Mouse (Mus musculus) forebrain, embryonic 10.5 days (tissue): ENCODE data around the gene Spink4. TPM values are rescaled to one million over a fixed set of nuclear protein-coding genes. Genes with fewer than 3 reads are reported as not detected.
A peak's percentile ranks its signal among the peaks of the same experiment; 100 is the strongest.

Experiments
- DNase-seq: peaks from one replicate; pipeline ENCODE4 v3.0.0-alpha.2; 2017; ENCODE audit warnings: low spot score; ENCODE audit errors: extremely low spot score
- H3K27ac ChIP-seq: fragments of 300-500 bp; sonication (generic); 2 replicates; pipeline ENCODE4 v1.5.1; 2016; ENCODE audit warnings: mild to moderate bottlenecking
- H3K27me3 ChIP-seq: fragments of 300-500 bp; sonication (generic); 2 replicates; pipeline ENCODE4 v1.6.1; 2016; ENCODE audit warnings: mild to moderate bottlenecking; ENCODE audit not compliant: poor library complexity, severe bottlenecking
- H3K36me3 ChIP-seq: fragments of 300-500 bp; sonication (generic); replicated peaks from 2 replicates; pipeline ENCODE4 v1.6.1; 2016; ENCODE audit warnings: mild to moderate bottlenecking, moderate library complexity
- H3K4me1 ChIP-seq: fragments of 300-500 bp; sonication (generic); 2 replicates; pipeline ENCODE4 v1.6.1; 2016
- H3K4me3 ChIP-seq: fragments of 300-500 bp; sonication (generic); 2 replicates; pipeline ENCODE4 v1.5.1; 2016; ENCODE audit warnings: mild to moderate bottlenecking, moderate library complexity
- H3K9me3 ChIP-seq: fragments of 300-500 bp; sonication (generic); 2 replicates; pipeline ENCODE4 v1.6.1; 2016; ENCODE audit warnings: mild to moderate bottlenecking, moderate library complexity
- WGBS: fragments of 180-500 bp; shearing (Covaris S2); methylation state at CpG from one replicate; pipeline ENCODE4 v1.1.7; 2016; 5-methylcytosine and 5-hydroxymethylcytosine counted together
- polyA plus RNA-seq: library from polyadenylated mRNA; unstranded; fragments of >200 nt; fragmentation: Nextera tagmentation; extraction: Ambion mirVana; gene quantifications from 2 replicates; pipeline ENCODE4 v1.2.1, GENCODE M21; 2016

The Spink4 gene
- polyA plus RNA-seq, 1 experiment from 2014 or later: not detected

GRCm38 (mm10) chr4:40947565-40948159 is 27.8 kb downstream of the Spink4 start:
- no peaks in the 10 kb centered on the region for H3K27me3 ChIP-seq
- under 1% methylated on average over 40 of the region's 40 CpGs for WGBS
- peak overlapping the region; percentile 91 for H3K4me3 ChIP-seq
- no peaks in the 10 kb centered on the region for H3K9me3 ChIP-seq
- H3K4me1 ChIP-seq: peaks cover 24% of the 10 kb centered on the region
- peak overlapping the region; percentile 93 for H3K27ac ChIP-seq
- peaks cover 64% of the 10 kb centered on the region for H3K36me3 ChIP-seq
- no peak for DNase-seq

DNA sequence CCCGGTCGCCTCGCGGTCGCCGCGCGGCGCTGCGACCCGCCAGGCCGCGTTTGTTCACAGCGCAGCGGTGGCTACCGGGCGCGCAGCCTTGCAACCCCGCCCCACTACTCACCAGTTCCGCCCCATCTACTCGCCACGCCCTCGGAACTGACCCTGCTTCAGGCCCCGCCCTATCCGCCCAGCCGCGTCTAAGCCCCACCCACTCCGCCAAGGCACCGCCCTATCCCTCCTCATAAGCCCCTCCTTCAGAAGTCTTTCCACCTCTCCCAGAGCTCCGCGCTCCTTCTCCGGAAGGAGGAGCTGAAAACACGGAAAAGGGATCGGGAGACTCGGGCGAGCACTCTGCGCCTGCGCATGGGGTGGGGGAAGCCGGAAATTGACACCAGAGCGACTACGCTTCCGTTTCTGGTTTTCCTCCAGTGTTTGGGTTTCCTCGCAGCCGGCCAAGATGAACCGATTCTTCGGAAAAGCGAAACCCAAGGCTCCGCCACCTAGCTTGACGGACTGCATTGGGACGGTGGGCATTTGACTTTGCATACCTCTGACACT is 28.4 kb downstream of the Spink4 start, which contains the start of the genes Bag1 and Chmp5:
TSS of gene Bag1 (minus strand) at position 135 of the 549 bp plus-strand sequence.
TSS of gene Chmp5 (plus strand) at position 248 of the 549 bp plus-strand sequence.
- H3K27me3 ChIP-seq: no peaks in the 10 kb centered on the region
- peak; percentile 100 for DNase-seq
- H3K4me1 ChIP-seq: peaks cover 24% of the 10 kb centered on the region
- peak within 1 kb of the TSS; percentile 93 for H3K27ac ChIP-seq
- H3K9me3 ChIP-seq: no peaks in the 10 kb centered on the region
- peaks cover 64% of the 10 kb centered on the region for H3K36me3 ChIP-seq
- WGBS: under 1% methylated on average over 50 of the region's 50 CpGs
- H3K4me3 ChIP-seq: peak within 1 kb of the TSS; percentile 91

DNA sequence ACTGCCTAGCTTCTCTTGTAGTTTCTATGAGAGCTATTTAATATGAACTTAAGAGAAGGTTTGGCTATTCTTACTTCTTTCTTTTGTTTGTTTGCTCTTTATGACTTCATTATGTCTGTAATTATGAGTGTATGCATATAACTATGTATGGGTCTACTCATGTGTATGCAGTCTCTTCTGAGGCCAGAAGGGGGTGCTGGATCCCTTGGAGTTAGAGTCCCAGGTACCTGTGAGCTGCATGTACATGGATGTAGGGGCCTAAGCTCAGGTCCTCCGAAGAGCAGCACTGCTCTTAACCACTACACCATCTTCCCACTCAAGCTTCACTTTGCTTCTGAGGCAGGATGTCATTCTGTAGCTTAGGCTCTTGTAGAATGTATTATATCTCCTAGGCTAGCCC is 33.7 kb downstream of the Spink4 start:
- no peaks in the 10 kb centered on the region for H3K9me3 ChIP-seq
- H3K36me3 ChIP-seq: peaks cover 83% of the 10 kb centered on the region
- H3K4me1 ChIP-seq: peaks cover 10% of the 10 kb centered on the region
- no peak for DNase-seq
- WGBS: 97% methylated on average over 1 of the region's 1 CpGs
- no peaks in the 10 kb centered on the region for H3K27me3 ChIP-seq
- no peak overlapping the region for H3K4me3 ChIP-seq
- H3K27ac ChIP-seq: no peak overlapping the region

GRCm38 (mm10) chr4:40955942-40956341 is 36.1 kb downstream of the Spink4 start:
- Histone ChIP-seq H3K36me3 (peaks cover 97% of the 10 kb centered on the region), H3K4me3 (no peak overlapping the region), H3K27ac (no peak overlapping the region), H3K4me1 (no peaks in the 10 kb centered on the region), H3K9me3 (no peaks in the 10 kb centered on the region), H3K27me3 (no peaks in the 10 kb centered on the region)
- no peak for DNase-seq
- 91% methylated on average over 6 of the region's 6 CpGs for WGBS

GRCm38 (mm10) chr4:40963536-40963935 is 43.7 kb downstream of the Spink4 start:
- peaks cover 94% of the 10 kb centered on the region for H3K36me3 ChIP-seq
- no peaks in the 10 kb centered on the region for H3K4me1 ChIP-seq
- no peaks in the 10 kb centered on the region for H3K9me3 ChIP-seq
- 93% methylated on average over 3 of the region's 3 CpGs for WGBS
- H3K27ac ChIP-seq: no peak overlapping the region
- H3K4me3 ChIP-seq: no peak overlapping the region
- no peak for DNase-seq
- no peaks in the 10 kb centered on the region for H3K27me3 ChIP-seq

GRCm38 (mm10) chr4:40969161-40969560 is 49.3 kb downstream of the Spink4 start:
- Histone ChIP-seq H3K27ac (no peak overlapping the region), H3K4me1 (peaks cover 19% of the 10 kb centered on the region), H3K27me3 (no peaks in the 10 kb centered on the region), H3K36me3 (peaks cover 45% of the 10 kb centered on the region), H3K4me3 (no peak overlapping the region; the same call in 1 of the 2 replicates), H3K9me3 (no peaks in the 10 kb centered on the region)
- 85% methylated on average over 4 of the region's 4 CpGs for WGBS
- no peak for DNase-seq

DNA sequence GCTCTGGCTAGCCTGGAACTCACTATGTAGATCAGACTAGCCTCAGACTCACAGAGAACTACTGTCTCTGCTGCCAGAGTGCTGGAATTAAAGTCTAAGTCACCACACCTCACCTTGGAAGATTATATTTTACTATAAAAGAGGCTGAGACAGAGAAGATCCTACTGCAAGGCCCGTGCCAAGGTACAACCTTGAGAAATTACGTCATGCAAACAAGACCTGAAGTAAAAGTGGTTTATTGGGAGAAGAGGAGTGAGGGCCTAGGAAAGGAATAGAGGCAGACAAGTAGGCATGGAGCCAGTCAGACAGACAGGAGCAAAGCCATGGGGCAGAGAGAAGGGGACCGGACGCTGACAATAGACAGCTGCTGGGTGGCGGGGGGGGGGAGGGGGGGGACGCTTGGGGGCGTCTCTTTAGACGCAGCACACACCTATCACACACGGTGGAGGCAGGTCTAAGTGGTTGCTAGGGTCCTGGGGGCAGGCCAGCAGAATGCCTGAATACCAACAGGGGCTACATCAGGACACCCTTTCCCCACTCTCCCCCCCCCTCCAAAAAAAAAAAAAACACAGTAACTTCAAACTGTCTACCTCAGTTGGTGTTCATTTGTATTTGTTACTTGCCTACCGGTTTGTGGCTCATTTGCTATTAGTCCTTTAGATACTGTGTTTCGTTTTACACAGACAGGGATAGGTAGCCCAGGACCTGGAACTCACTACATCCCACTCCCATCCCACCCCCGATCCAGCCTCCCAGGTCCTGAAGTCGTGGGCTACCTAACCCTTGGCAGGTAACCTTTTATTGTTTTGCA is 50.1 kb downstream of the Spink4 start:
- peaks cover 37% of the 10 kb centered on the region for H3K36me3 ChIP-seq
- H3K4me1 ChIP-seq: peaks cover 19% of the 10 kb centered on the region
- no peaks in the 10 kb centered on the region for H3K27me3 ChIP-seq
- H3K27ac ChIP-seq: peak overlapping the region; percentile 94
- H3K4me3 ChIP-seq: peak overlapping the region; percentile 97
- H3K9me3 ChIP-seq: no peaks in the 10 kb centered on the region
- no peak for DNase-seq
- 17% methylated on average over 9 of the region's 13 CpGs for WGBS

GRCm38 (mm10) chr4:40970592-40970841 is 50.7 kb downstream of the Spink4 start:
- under 1% methylated on average over 16 of the region's 16 CpGs for WGBS
- no peak for DNase-seq
- peak overlapping the region; percentile 97 for H3K4me3 ChIP-seq
- H3K27ac ChIP-seq: peak overlapping the region; percentile 94
- H3K9me3 ChIP-seq: no peaks in the 10 kb centered on the region
- H3K36me3 ChIP-seq: peaks cover 35% of the 10 kb centered on the region
- H3K27me3 ChIP-seq: no peaks in the 10 kb centered on the region
- peaks cover 19% of the 10 kb centered on the region for H3K4me1 ChIP-seq

DNA sequence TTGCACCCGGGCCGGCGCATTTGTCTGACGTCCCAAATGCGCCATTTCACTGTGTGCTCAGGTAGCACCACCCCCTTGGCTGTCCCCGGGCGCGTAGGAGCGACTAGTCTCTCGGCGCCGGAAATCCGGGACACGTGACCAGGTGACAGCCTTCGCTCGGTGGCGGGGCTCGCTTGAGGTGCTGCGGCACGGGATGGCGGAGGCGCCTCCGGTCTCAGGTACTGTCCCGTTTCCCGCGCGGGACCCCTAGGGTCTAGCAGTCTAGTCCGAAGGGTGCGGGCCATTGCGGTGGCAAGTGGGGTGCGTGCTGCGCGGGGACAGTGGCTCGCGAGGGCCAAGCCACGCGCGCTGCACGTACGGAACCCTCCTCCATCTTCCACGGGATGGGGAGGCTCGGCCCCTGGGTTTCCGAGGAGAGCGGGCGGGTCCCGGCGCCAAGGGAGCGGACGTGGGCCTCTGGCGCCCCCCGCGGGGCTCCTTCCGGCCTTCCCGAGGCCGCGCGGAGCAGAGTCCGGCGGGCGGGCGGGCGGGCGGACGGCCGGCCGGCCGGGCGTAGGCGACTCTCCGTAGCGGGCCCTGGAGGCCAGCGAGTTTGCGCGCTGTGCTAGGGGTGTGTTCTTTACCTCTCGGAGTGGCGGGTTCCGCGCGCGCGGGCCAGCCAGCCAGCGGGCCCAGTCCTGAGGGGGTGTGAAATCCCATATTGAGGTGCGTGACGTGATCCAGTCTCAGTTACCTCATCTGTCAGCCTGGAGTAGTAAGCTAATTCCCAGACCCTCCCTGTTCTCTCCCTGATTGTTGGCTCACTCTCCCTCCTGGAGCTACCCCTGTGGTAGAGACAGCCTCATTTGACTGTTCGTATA is 51.2 kb downstream of the Spink4 start, which contains the start of gene Nfx1:
TSS of gene Nfx1 (plus strand) at position 65 of the 860 bp plus-strand sequence.
- Histone ChIP-seq H3K4me3 (peak within 1 kb of the TSS; percentile 97), H3K27me3 (no peaks in the 10 kb centered on the region), H3K4me1 (peaks cover 19% of the 10 kb centered on the region), H3K36me3 (peaks cover 35% of the 10 kb centered on the region), H3K27ac (peak within 1 kb of the TSS; percentile 94), H3K9me3 (no peaks in the 10 kb centered on the region)
- WGBS: under 1% methylated on average over 85 of the region's 85 CpGs
- peak; percentile 96 for DNase-seq

- peak; percentile 48 for DNase-seq
- Histone ChIP-seq H3K9me3 (no peaks in the 10 kb centered on the region), H3K4me1 (peaks cover 19% of the 10 kb centered on the region), H3K36me3 (peaks cover 35% of the 10 kb centered on the region), H3K4me3 (peak overlapping the region; percentile 97), H3K27ac (peak overlapping the region; percentile 94; the same call in 1 of the 2 replicates), H3K27me3 (no peaks in the 10 kb centered on the region)
- 26% methylated on average over 13 of the region's 13 CpGs for WGBS
These were observed 51.9 kb downstream of the Spink4 start for GRCm38 (mm10) chr4:40971744-40972143.

DNA sequence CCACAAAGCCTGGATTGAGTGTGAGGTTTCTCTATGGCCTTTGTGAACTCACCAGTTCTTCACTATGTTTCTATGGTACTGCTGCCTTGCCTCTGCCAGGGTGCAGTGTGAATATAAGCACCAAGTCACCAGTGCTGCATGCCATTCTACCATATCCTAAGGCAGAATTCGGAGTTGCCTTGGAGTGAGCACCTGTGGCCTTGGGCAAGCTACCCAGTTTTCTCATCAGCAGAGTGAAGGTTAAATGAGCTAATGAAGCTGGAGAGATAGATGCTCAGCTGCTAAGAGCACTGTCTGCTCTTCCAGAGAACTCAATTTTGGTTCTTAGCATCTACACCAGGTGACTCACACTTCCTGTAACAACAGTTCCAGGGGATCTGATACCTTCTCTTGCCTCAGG is 54.2 kb downstream of the Spink4 start:
- H3K27me3 ChIP-seq: no peaks in the 10 kb centered on the region
- peaks cover 19% of the 10 kb centered on the region for H3K4me1 ChIP-seq
- H3K4me3 ChIP-seq: no peak overlapping the region
- DNase-seq: no peak
- 88% methylated on average over 1 of the region's 1 CpGs for WGBS
- no peaks in the 10 kb centered on the region for H3K9me3 ChIP-seq
- no peak overlapping the region for H3K27ac ChIP-seq
- peaks cover 45% of the 10 kb centered on the region for H3K36me3 ChIP-seq

GRCm38 (mm10) chr4:40975678-40976077 is 55.8 kb downstream of the Spink4 start:
- Histone ChIP-seq H3K27me3 (no peaks in the 10 kb centered on the region), H3K27ac (no peak overlapping the region), H3K36me3 (peaks cover 61% of the 10 kb centered on the region), H3K9me3 (no peaks in the 10 kb centered on the region), H3K4me1 (peaks cover 12% of the 10 kb centered on the region), H3K4me3 (no peak overlapping the region)
- DNase-seq: no peak
- WGBS: 93% methylated on average over 3 of the region's 3 CpGs
